Mouse (Mus musculus) kidney, postnatal 0 days (tissue): ENCODE measurements at regions not wholly inside any gene's neighbourhood (a gene's known extent, or its start where the extent isn't known, plus 50 kb on each side); places are given as distances from the start of the nearest gene placed in this dataset.

Experiments
- ATAC-seq: fragments of 200-750 bp; cut with Nextera tagmentation; replicated peaks from 2 replicates; pipeline ENCODE4 v1.8.0; 2017; ENCODE audit warnings: low read depth, moderate number of reproducible peaks, moderate TSS enrichment, moderate library complexity; ENCODE audit not compliant: low FRiP score
- DNase-seq: peaks from one replicate; pipeline ENCODE4 v3.0.0-alpha.2; 2016; ENCODE audit warnings: low spot score
- H3K27ac ChIP-seq: fragments of 300-500 bp; sonication (generic); 2 replicates; pipeline ENCODE4 v1.5.1; 2014; ENCODE audit warnings: mild to moderate bottlenecking
- H3K27me3 ChIP-seq: fragments of 300-500 bp; sonication (generic); 2 replicates; pipeline ENCODE4 v1.6.1; 2014; ENCODE audit warnings: low read length, mixed read lengths; ENCODE audit not compliant: insufficient read depth
- H3K36me3 ChIP-seq: fragments of 300-500 bp; sonication (generic); 2 replicates; pipeline ENCODE4 v1.6.1; 2014; ENCODE audit warnings: low read length, mixed read lengths; ENCODE audit not compliant: insufficient read depth
- H3K4me1 ChIP-seq: fragments of 300-500 bp; sonication (generic); replicated peaks from 2 replicates; pipeline ENCODE4 v1.6.1; 2014; ENCODE audit warnings: antibody characterized with exemption, low read length, mixed read lengths; ENCODE audit not compliant: insufficient read depth
- H3K4me2 ChIP-seq: fragments of 300-500 bp; sonication (generic); 2 replicates; pipeline ENCODE4 v1.6.1; 2014; ENCODE audit warnings: mild to moderate bottlenecking, low read length, moderate library complexity, mixed read lengths
- H3K4me3 ChIP-seq: fragments of 300-500 bp; sonication (generic); replicated peaks from 2 replicates; pipeline ENCODE4 v1.5.1; 2014; ENCODE audit warnings: low read depth, low read length
- H3K9ac ChIP-seq: fragments of 300-500 bp; sonication (generic); 2 replicates; pipeline ENCODE4 v1.6.1; 2014; ENCODE audit warnings: low read depth, low read length
- H3K9me3 ChIP-seq: fragments of 300-500 bp; sonication (generic); replicated peaks from 2 replicates; pipeline ENCODE4 v1.6.1; 2016; ENCODE audit warnings: low read length, inconsistent platforms, mixed read lengths
- CTCF ChIP-seq: IDR thresholded peaks from 2 replicates; pipeline ENCODE4 v1.5.1; 2016; ENCODE audit warnings: antibody characterized with exemption, low read depth, mild to moderate bottlenecking, moderate library complexity
- WGBS: fragments of 180-500 bp; shearing (Covaris S2); extraction: QIAGEN DNeasy Blood & Tissue Kit; methylation state at CpG from one replicate; pipeline ENCODE4 v1.1.7; 2014; 5-methylcytosine and 5-hydroxymethylcytosine counted together

DNA sequence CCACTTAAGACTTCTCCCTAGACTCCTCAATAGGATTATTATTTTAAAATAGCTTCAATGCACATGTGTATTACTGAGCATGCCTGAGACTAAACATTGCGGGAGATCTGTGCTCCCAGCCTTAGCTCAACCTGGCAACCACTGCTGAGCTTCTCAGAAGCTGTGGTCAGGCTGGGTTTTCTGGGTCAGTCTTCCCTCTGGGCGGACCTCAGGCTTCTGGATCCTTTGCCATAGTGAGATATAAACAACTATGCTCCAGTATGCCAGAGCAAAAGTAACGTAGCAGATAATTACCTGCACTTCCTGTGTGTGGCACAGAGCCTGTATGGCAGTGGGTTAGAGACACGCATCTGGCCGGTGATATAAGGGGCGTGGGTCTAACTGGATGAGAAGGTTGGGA is 59.1 kb upstream of the Cd28 start:
- Histone ChIP-seq H3K9ac (no peak overlapping the region), H3K4me2 (no peak overlapping the region), H3K27me3 (no peaks in the 10 kb centered on the region), H3K36me3 (no peaks in the 10 kb centered on the region), H3K9me3 (no peaks in the 10 kb centered on the region), H3K4me1 (peaks cover 11% of the 10 kb centered on the region; the same call in 1 of the 2 replicates), H3K27ac (no peak overlapping the region), H3K4me3 (no peak overlapping the region)
- no peak for ATAC-seq
- WGBS = 77% methylated on average over 6 of the region's 6 CpGs
- DNase-seq = no peak
- no peak for TF ChIP-seq CTCF

DNA sequence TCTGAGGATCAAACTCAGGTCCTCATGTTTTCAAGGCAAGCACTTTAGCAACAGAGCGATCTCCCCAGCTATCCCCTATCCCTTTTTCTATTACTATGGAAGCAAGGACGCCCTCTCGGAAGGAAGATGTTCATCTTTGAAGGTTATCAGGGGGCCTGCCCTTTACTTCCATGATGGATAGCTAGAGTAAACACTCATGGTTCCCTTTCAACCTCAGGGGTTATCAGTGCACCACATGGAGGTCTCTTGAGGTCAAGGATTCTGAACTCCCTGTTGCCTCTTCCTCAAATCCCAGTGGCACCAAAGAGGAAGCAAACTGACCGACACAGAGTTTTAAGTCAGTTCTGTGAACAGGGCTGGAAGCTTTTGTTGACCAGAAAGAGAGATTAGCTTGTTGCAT is 59.6 kb upstream of the Cd28 start:
- no peak for ATAC-seq
- H3K4me2 ChIP-seq = no peak overlapping the region
- TF ChIP-seq CTCF = no peak
- no peak overlapping the region for H3K9ac ChIP-seq
- H3K36me3 ChIP-seq = no peaks in the 10 kb centered on the region
- no peaks in the 10 kb centered on the region for H3K9me3 ChIP-seq
- H3K4me1 ChIP-seq = peaks cover 11% of the 10 kb centered on the region; the same call in 1 of the 2 replicates
- H3K4me3 ChIP-seq = no peak overlapping the region
- no peak overlapping the region for H3K27ac ChIP-seq
- 68% methylated on average over 4 of the region's 4 CpGs for WGBS
- DNase-seq = no peak
- H3K27me3 ChIP-seq = no peaks in the 10 kb centered on the region

DNA sequence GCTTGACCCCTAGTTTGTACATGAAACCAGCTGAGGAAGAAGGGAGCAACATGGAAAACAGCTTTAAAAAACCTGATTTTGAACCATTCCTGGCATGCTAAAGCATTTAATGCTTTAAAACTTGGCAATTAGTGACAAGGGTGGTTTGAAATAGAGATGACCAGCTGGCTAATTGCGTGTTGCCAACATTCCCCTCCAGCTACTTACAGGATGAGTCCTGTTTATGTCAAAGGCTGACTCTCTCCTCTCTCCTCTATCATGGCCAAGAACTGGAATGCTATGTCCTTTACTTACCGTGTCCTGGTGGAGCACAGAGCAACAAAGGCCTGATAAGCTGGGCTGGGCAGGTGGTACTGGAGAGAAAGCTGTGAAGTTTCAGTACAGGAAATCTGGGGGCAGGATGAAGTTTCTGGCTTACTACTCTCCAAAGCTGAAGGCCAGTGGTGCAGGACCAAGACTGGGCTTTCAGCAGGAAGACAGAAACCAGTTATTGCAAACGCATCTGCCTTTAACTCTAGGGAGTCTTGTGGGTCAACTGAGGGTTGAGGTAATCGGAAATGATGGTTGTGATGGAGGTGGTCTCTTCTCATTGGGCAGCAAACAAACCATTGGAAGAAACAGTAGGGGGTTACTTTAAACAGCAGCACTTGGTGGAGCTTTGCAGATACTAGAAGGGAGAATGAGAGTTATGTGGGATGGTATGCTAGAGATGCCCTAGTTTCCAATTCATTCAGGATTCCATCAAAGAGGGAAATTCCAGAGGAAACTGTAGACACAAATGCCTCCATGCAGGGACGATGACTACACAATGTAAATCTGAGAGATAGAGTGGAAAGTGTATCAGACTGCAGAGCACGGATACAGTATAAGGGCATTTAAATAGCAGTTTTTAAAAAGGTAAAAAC is 60.7 kb upstream of the Cd28 start:
- peaks cover 11% of the 10 kb centered on the region; the same call in 1 of the 2 replicates for H3K4me1 ChIP-seq
- no peak overlapping the region for H3K9ac ChIP-seq
- no peaks in the 10 kb centered on the region for H3K36me3 ChIP-seq
- H3K4me3 ChIP-seq = no peak overlapping the region
- DNase-seq (no peak), ATAC-seq (no peak)
- H3K27ac ChIP-seq = peak overlapping the region; percentile 26; the same call in 1 of the 2 replicates
- H3K27me3 ChIP-seq = no peaks in the 10 kb centered on the region
- no peak overlapping the region for H3K4me2 ChIP-seq
- WGBS = 71% methylated on average over 6 of the region's 6 CpGs
- no peak for TF ChIP-seq CTCF
- no peaks in the 10 kb centered on the region for H3K9me3 ChIP-seq

DNA sequence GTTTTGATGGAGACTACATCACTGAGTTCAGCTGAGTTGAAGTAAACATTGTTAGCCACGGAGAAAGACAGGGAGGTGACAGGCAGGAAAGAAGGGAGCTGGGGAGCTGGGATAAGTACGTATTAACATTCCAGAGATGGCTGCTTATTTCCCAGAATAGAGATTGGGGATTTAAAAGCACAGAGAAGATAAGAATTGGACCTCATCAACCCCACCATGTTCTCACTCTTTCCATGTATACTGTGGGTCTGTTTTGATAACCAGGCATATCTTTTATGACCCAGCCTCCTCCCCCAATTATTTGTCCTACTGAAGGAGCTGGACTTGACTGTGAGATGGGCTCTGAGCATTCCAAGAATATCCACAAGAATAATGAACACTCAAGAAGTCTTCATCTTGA is 61.4 kb upstream of the Cd28 start:
- no peak overlapping the region for H3K9ac ChIP-seq
- DNase-seq = peak; percentile 80
- no peak for TF ChIP-seq CTCF

DNA sequence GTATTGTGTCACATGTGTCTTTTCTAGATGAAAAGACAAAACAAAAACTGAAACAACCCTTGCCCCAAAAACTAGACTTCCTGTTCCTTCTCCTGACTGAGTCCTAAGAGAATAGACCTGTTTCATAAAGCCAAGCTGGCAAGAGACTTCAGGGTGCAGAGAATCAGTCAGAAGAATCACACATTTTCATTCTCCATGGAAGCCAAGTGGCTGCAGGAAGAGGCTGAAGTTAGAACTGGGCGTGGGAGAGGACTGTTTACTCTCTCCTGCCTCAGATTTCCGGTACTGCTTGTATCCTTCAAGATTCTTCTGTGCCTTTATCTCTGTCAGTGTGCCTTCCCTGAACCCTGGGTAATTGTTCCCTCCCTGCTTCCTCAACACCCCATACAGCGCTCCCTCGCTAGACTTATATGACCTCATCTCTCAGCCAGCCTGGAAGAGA is 64.0 kb upstream of the Cd28 start:
- no peaks in the 10 kb centered on the region for H3K9me3 ChIP-seq
- no peak overlapping the region for H3K27ac ChIP-seq
- no peak for ATAC-seq
- no peak for DNase-seq
- no peaks in the 10 kb centered on the region for H3K27me3 ChIP-seq
- H3K4me3 ChIP-seq = no peak overlapping the region
- H3K9ac ChIP-seq = no peak overlapping the region
- 53% methylated on average over 4 of the region's 4 CpGs for WGBS
- 0 out of 2 replicates have a peak, but pooled peaks cover under 1% of the 10 kb centered on the region for H3K4me1 ChIP-seq
- H3K36me3 ChIP-seq = no peaks in the 10 kb centered on the region
- no peak overlapping the region for H3K4me2 ChIP-seq
- TF ChIP-seq CTCF = no peak

More for the DNA sequence above, 61.4 kb upstream of the Cd28 start:
- Histone ChIP-seq H3K4me2 (no peak overlapping the region), H3K4me1 (peaks cover 11% of the 10 kb centered on the region; the same call in 1 of the 2 replicates), H3K27me3 (no peaks in the 10 kb centered on the region), H3K27ac (no peak overlapping the region), H3K4me3 (no peak overlapping the region), H3K36me3 (no peaks in the 10 kb centered on the region), H3K9me3 (no peaks in the 10 kb centered on the region)
- no peak for ATAC-seq
- WGBS = 33% methylated on average over 2 of the region's 2 CpGs

DNA sequence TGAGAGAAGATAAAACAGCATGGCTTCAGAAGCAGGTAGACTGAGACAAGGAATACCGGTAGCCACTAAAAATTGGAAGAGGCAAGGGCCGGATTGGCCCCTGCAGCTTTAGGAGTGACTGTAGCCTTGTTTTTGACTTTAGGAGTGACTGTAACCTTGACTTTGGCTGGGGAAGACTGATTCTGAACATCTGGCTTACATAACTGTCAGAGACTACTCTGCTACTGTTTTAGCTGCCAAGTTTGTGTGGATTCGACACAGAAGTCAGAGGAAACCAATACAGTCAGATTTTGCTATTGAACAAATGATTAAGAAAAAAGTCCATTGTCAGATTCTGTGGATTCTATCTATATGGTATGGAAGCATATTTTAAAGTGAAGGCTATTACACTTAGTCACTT is 66.4 kb upstream of the Cd28 start:
- Histone ChIP-seq H3K9ac (no peak overlapping the region), H3K4me3 (no peak overlapping the region), H3K9me3 (no peaks in the 10 kb centered on the region), H3K27me3 (no peaks in the 10 kb centered on the region), H3K36me3 (no peaks in the 10 kb centered on the region), H3K4me2 (no peak overlapping the region), H3K27ac (no peak overlapping the region), H3K4me1 (no peaks in the 10 kb centered on the region)
- WGBS = 60% methylated on average over 3 of the region's 3 CpGs
- DNase-seq = peak; percentile 77
- TF ChIP-seq CTCF = no peak
- ATAC-seq = no peak
